Mouse (Mus musculus): ENCODE results near the gene Lsm6. TPM values are rescaled to one million over a fixed set of nuclear protein-coding genes. Genes with fewer than 3 reads are reported as not detected.
A peak's percentile ranks its signal among the peaks of the same experiment; 100 is the strongest.
"Not testable (repeated sequence)": the region's sequence is repeated elsewhere in the genome, so short reads cannot be mapped to it uniquely, and the experiment has no call there.

The Lsm6 gene
- total RNA-seq (2021), result 10 to 100 TPM; 54.3 to 60.5 TPM
- long read RNA-seq, experiment 1, transcript Lsm6-203 (5 exons, 3,792 nt), result major isoform, 21 of 62 reads
- long read RNA-seq, experiment 1, transcript Lsm6-201 (4 exons, 2,107 nt), result minor isoform, 17 of 62 reads
- long read RNA-seq, experiment 1, partial matches to known transcripts, result 0 of 62 reads
- long read RNA-seq, experiment 1, other reads (novel, unspliced or antisense), result 24 of 62 reads
- long read RNA-seq, experiment 2, transcript Lsm6-201 (4 exons, 2,107 nt), result major isoform, 17 of 47 reads
- long read RNA-seq, experiment 2, transcript Lsm6-203 (5 exons, 3,792 nt), result minor isoform, 16 of 47 reads
- long read RNA-seq, experiment 2, partial matches to known transcripts, result 0 of 47 reads
- long read RNA-seq, experiment 2, other reads (novel, unspliced or antisense), result 14 of 47 reads

DNA sequence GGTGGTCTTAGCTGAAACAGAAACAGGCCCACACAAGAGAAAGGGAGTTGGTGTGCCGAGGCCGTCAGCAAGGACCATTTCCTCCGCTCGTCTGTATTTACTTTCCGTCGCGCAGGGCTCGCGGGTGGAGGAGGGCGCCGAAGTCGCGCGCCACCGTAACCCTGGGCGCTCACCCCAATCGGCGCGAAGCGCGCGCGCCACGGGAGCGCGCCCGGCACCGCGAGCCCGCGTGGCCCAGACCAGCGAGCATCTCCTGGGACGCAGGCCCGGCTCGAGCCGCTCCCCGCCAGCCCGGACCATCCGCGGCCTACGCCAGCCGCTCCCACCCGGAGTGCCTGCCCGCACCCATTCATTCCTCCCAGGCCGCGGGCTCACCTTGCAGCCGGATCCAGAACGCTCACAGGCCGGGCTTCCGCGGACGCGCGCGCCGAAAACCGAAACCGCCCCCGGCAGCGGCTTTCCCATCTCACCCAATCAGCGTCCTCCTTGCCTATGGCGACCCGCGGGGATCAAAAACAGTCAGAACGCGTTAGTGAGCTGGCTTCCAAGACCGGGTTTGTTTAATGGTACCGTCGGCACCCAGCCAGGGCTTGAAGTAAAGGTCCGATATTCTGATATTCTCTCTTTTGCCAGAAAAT lies at the start of gene Lsm6:
Gene Lsm6, minus strand, starts transcription at position 468 of the 638 bp plus-strand sequence.
- peak; percentile 99 for DNase-seq
- intact Hi-C loops (cut with DNase I), result loop anchor here (2.0 to 5.0 kb wide), 4 partner anchors 80 to 472 kb away; partner anchors contain the start of genes Mmaa and Zfp827

DNA sequence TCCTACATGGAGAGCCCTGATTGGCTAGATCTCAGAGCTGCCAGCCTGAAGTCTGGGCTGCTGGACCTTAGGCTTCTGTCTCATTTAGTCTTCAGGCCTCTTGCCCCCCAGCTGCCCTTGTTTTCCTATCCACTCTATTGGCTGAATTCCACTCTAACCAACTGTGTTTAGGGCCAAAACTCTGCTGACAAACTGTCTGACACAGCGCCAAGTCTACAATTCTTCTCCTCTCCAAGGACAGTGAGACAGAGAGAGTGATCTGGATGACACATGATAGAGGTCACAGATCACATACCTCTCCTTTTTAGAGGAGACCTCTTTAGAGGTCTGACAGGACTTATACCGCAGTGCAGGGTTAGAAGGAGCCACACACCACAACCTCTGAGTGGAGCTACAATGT lies 46.1 kb upstream of the Lsm6 start:
- intact Hi-C loops (cut with DNase I), result no loop called here
- no peak for DNase-seq

GRCm38 (mm10) chr8:78863001-78863400 lies 42.1 kb upstream of the Lsm6 start:
- intact Hi-C loops (cut with DNase I), result no loop called here

DNA sequence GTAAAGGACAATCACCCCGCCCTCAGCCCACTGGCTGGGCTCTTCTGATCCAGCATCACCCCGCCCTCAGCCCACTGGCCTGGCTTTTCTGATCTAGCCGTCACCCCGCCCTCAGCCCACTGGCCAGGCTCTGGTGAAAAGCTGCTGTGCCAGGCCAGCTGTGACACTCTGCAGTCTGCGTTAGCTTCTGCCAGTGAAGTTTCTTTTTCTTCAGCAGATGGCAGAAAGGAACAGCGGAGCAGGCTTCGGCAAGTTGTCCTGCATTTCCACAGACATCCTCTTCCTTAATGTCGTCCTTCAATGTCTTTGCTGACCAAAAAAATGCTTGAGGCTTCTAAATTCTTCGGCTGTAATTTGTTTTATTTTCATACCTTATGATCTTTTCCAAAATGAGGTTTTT lies 41.1 kb upstream of the Lsm6 start:
- no peak for DNase-seq
- intact Hi-C loops (cut with DNase I), result no loop called here

More at GRCm38 (mm10) chr8:78863001-78863400, 42.1 kb upstream of the Lsm6 start:
- DNase-seq, result no peak

DNA sequence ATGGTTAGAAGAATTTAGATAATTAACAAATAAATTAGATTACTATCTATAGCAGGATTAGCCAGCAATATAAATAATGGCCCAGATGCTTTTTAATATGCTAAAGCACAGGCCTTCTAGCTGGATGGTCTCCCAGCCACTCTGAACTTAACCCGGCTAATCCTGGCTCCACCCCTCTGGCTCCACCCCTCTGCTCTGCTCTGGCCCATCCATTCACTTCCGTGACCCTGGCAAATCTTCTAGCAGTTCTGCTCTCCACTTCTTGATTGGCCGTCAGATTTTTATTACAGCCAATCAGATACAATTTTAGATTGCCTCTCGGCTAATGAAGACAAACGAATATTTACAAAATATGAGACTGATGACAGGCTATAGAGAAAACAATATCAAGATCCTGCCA lies 39.8 kb upstream of the Lsm6 start:
- intact Hi-C loops (cut with DNase I), result no loop called here

DNA sequence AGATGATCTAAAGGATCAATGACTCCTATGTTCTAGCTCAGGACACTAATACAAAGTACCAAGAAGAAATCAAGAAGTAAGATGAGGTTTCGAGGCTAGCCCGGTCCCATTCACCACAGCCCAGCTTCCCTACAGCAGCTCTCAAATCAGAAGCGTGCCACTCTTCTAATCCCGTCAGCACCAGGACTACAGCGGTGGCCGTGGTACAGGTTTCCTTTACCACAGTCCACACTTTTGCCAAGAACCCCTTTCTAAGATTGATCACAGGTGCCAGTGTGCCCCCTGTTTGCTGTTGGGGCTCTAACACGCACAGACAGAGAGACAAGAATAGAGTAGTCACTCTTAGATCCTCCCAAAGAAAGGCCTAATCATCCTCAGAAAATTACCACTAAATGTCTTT lies 36.5 kb upstream of the Lsm6 start:
- intact Hi-C loops (cut with DNase I), result no loop called here
- no peak for DNase-seq

More for the DNA sequence above, 39.8 kb upstream of the Lsm6 start:
- DNase-seq, result no peak

GRCm38 (mm10) chr8:78852279-78852678 lies 31.3 kb upstream of the Lsm6 start:
- intact Hi-C loops (cut with DNase I), result no loop called here
- DNase-seq, result no peak

- DNase-seq, result no peak
- intact Hi-C loops (cut with DNase I), result no loop called here
These were observed 26.3 kb upstream of the Lsm6 start for GRCm38 (mm10) chr8:78847240-78847639.

DNA sequence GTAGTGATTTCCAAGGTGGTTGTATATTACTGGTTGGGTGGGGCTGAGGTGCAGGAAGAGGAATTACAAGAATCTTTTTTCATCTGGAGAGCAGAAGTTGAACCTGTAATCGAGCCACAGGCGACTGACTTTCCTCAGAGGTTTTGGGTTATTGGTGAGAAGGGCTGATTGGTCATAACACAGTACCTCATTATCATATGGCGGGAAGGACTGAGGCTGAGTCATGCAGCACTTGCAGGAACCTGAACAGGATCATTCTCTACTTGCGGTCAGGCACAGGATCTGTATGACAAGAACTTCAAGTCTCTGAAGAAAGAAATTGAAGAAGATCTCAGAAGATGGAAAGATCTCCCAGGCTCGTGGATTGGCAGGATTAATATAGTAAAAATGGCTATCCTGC lies 23.6 kb upstream of the Lsm6 start:
- DNase-seq, result no peak
- intact Hi-C loops (cut with DNase I), result no loop called here

DNA sequence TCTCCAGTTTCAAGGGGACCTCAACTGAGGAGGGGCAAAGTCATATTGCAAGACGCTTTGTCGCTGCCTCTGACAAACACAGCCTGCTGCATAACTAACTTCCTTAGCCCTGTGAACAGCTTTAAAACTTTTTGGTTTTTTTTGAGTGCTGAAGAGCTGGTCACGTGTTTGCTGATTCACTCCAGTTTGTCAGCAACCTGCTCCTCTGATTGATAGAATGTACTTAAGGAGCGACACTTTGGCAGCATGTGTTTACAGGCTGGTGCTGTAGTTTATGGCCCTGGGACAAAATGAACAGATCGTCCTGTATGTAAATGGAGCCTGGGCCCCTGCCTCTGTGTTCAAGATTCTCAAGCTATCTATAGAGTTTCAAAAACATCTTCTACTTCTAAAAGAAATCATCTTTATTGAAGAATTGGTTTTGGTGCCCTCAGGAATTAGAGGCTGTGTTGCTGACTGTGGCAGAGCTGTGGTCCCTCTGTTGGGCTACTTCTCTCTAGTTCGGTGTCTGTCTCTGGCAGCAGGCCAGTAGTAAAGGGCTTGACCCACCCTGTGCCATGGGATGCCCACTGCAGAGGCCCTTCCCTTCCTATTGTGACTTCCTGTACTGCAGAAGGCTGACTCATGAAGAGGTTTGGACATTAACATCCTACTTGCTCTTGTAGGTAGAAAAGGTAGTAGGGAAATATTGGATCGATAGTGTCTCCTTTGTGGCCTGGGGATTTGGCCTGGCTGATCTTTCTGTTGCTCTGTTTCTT lies 17.9 kb upstream of the Lsm6 start:
- intact Hi-C loops (cut with DNase I), result no loop called here
- DNase-seq, result no peak

- no peak for DNase-seq
- intact Hi-C loops (cut with DNase I), result no loop called here
These were observed 15.2 kb upstream of the Lsm6 start for GRCm38 (mm10) chr8:78836091-78836490.

DNA sequence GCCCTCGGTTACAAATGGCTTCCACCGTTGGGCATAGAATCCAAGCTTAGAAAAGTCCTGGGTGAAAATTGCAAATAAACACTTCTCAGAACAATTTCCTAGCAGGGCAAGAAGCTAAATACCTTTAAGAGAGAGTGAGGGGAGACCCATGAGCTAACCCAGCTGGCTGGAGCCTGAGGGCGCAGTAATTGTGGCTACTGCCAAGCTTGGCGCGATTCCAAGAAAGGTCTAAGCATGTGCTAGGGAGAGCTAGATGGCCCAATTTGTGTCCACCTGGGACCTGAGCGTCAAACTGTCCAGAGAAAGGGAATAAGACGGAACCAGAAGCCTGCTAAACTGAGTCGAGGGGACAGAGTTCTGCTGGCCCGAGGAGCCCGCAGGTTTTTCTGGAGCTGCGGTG lies 7.5 kb upstream of the Lsm6 start:
- intact Hi-C loops (cut with DNase I), result no loop called here
- peak in 1 of 2 experiments; percentile 8 for DNase-seq

- no peak for DNase-seq
- intact Hi-C loops (cut with DNase I), result loop anchor here (5.0 kb wide), 3 partner anchors 203 to 468 kb away; partner anchors contain the start of genes Mmaa and Zfp827
These were observed 3.6 kb upstream of the Lsm6 start for GRCm38 (mm10) chr8:78824515-78824914.

DNA sequence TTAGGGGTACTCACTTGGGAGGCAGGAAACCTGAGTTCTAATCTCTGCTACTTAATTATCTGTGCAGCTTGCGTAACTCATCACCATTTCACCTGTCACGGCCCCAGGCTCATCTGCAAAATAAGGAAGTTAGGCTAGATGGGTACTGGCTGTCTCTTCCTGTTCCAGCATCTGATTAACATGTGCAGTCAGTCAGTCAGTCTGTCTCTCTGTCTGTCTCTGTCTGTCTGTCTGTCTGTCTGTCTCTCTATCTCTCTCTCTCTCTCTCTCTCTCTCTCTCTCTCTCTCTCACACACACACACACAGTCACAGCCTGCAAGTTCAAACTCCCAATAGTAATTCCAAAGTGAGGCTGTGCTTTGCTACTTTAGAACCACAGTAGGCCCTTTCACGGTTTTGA lies 967 bp downstream of the Lsm6 start:
- intact Hi-C loops (cut with DNase I), result loop anchor here (2.0 to 5.0 kb wide), 4 partner anchors 79 to 472 kb away; partner anchors contain the start of genes Mmaa and Zfp827
- DNase-seq, result not testable (repeated sequence)

- DNase-seq, result no peak
- intact Hi-C loops (cut with DNase I), result no loop called here
These were observed 6.2 kb downstream of the Lsm6 start for GRCm38 (mm10) chr8:78814743-78815142.

DNA sequence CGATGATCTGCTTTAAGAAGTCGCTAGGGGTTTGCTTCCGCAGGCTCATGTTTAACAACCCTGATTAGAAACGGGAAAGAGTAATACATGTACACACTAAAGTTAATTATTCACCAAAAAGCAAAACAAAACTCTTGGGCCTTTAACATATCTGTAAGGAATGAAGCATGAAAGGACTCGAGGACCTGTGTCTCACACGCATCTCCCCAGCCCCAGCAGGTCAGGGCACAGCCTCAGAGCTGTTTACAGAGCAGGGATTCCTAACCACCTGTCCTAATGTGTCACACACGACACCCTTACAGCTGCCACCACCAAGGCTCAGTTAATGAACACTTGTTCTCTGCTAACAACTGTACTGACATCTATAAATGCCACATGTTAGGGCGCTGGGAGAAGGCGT lies 7.9 kb downstream of the Lsm6 start:
- no peak for DNase-seq
- intact Hi-C loops (cut with DNase I), result no loop called here

DNA sequence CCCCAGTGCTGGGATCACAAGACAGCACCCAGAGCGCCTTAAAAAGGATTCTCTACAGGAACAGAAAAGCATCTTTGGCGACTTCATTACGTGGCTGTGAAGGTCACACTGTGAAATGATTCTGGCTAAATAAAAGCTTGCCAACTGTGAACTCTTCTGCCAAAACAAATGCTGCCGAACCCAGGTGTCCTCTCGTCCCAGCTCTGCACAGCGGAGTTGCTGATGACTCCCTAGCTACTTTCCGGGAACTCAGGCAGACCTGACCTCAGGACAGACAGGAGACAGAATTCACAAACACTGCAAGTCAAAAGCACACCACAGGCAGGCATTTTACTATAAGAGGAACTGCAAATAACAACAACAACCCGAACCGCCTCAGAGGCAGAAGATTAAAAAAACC lies 8.5 kb downstream of the Lsm6 start:
- no peak for DNase-seq
- intact Hi-C loops (cut with DNase I), result no loop called here

DNA sequence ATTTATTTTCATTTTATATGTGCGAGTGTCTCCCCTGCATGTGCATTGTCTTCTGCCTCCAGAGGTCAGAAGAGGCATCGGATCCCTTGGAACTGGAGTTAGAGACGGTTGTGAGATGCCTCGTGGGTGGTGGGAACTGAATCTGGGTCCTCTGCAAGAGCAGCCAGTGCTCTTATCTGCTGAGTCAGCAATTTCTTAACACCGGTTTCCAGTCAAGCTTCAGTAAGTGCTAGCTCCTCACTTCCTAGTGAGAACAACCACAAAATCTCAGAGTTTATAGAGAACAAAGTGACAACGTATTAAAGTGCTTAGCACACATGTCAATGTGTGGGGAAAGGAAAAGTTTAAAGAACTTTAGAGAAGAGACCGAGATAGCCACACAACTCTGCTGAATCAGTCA lies 9.2 kb downstream of the Lsm6 start:
- intact Hi-C loops (cut with DNase I), result no loop called here
- no peak for DNase-seq

GRCm38 (mm10) chr8:78810207-78810675 lies 10.7 kb downstream of the Lsm6 start:
- DNase-seq, result no peak
- intact Hi-C loops (cut with DNase I), result no loop called here

- DNase-seq, result no peak
- intact Hi-C loops (cut with DNase I), result no loop called here
These were observed 11.3 kb downstream of the Lsm6 start for GRCm38 (mm10) chr8:78809454-78810206.
